Mouse (Mus musculus): ENCODE measurements at regions not wholly inside any gene's neighbourhood (a gene's known extent, or its start where the extent isn't known, plus 50 kb on each side); places are given as distances from the start of the nearest gene placed in this dataset.

DNA sequence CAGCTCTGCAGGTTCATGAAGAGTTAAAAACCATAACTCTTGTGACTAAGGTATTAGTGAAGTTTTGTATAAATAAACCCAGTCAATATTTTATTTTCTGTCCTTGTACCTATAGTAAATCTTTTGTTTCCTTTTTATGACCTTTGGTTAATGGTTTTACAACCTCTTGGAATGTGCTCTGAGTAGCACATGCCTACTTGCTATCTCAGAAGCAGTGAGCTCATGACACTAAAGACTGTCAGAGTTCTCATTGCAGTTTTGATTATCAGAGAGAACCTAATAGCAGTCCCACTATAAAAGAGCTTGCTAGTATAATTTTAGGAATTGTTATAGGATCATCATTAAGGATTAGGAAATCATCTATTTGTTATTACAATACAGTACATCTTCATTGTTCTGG is 443.6 kb upstream of the Fbxo33 start:
- no peak for TF ChIP-seq CTCF (IDR thresholded peaks at IDR 0.05; ENCODE audit: extremely low read depth, insufficient read depth, low read length)
- TF ChIP-seq POLR2A (IDR thresholded peaks at IDR 0.05; ENCODE audit: extremely low read depth, insufficient read depth, low read length) = no peak
